Mouse (Mus musculus): ENCODE data around the gene H2-M10.2.
A peak's percentile ranks its signal among the peaks of the same experiment; 100 is the strongest.

The H2-M10.2 gene

GRCm38 (mm10) chr17:36286390-36286789 is at the start of gene H2-M10.2:
Gene H2-M10.2 (minus strand): TSS chr17:36286490.
- no peak for DNase-seq (ENCODE audit: low spot score in 2 of 2)

- no peak for DNase-seq (ENCODE audit: low spot score in 2 of 2)
These were observed 39.8 kb upstream of the H2-M10.2 start, which contains the start of gene H2-M10.1 for GRCm38 (mm10) chr17:36326055-36326454. Gene H2-M10.1 (minus strand): TSS chr17:36326155.

- no peak for DNase-seq (ENCODE audit: low spot score in 2 of 2)
These were observed 29.5 kb upstream of the H2-M10.2 start for GRCm38 (mm10) chr17:36315689-36316253.

- peak; percentile 64 to 67 for DNase-seq (ENCODE audit: low spot score in 2 of 2)
These were observed 28.9 kb upstream of the H2-M10.2 start for GRCm38 (mm10) chr17:36315041-36315688.

GRCm38 (mm10) chr17:36314511-36314910 is 28.2 kb upstream of the H2-M10.2 start:
- no peak for DNase-seq (ENCODE audit: low spot score in 2 of 2)

- no peak for DNase-seq (ENCODE audit: low spot score in 2 of 2)
These were observed 23.0 kb upstream of the H2-M10.2 start for GRCm38 (mm10) chr17:36309293-36309692.

- DNase-seq (ENCODE audit: low spot score in 2 of 2) = peak; percentile 51 to 66
These were observed 22.6 kb upstream of the H2-M10.2 start for GRCm38 (mm10) chr17:36308855-36309254.

- DNase-seq (ENCODE audit: low spot score in 2 of 2) = no peak
These were observed 4.6 kb downstream of the H2-M10.2 start for GRCm38 (mm10) chr17:36281521-36282245.

GRCm38 (mm10) chr17:36274776-36275175 is 11.5 kb downstream of the H2-M10.2 start:
- no peak for DNase-seq (ENCODE audit: low spot score in 2 of 2)

- DNase-seq (ENCODE audit: low spot score in 2 of 2) = no peak
These were observed 12.5 kb downstream of the H2-M10.2 start for GRCm38 (mm10) chr17:36273796-36274195.

GRCm38 (mm10) chr17:36272643-36273366 is 13.5 kb downstream of the H2-M10.2 start:
- no peak for DNase-seq (ENCODE audit: low spot score in 2 of 2)

- peak; percentile 64 to 85 for DNase-seq (ENCODE audit: low spot score in 2 of 2)
These were observed 14.6 kb downstream of the H2-M10.2 start, which contains the start of gene Trim39 for GRCm38 (mm10) chr17:36271586-36272256. Gene Trim39 (minus strand): TSS chr17:36272247.

GRCm38 (mm10) chr17:36270956-36271585 is 15.2 kb downstream of the H2-M10.2 start:
- DNase-seq (ENCODE audit: low spot score in 2 of 2) = peak; percentile 84 to 88

GRCm38 (mm10) chr17:36265834-36266233 is 20.5 kb downstream of the H2-M10.2 start:
- DNase-seq (ENCODE audit: low spot score in 2 of 2) = no peak

- no peak for DNase-seq (ENCODE audit: low spot score in 2 of 2)
These were observed 21.9 kb downstream of the H2-M10.2 start for GRCm38 (mm10) chr17:36264273-36264925.

- no peak for DNase-seq (ENCODE audit: low spot score in 2 of 2)
These were observed 24.7 kb downstream of the H2-M10.2 start for GRCm38 (mm10) chr17:36261511-36262166.

- DNase-seq (ENCODE audit: low spot score in 2 of 2) = no peak
These were observed 28.3 kb downstream of the H2-M10.2 start, which contains the start of gene Rpp21 for GRCm38 (mm10) chr17:36257969-36258368. Gene Rpp21 (minus strand): TSS chr17:36258069.

GRCm38 (mm10) chr17:36257241-36257947 is 28.9 kb downstream of the H2-M10.2 start:
- peak; percentile 72 to 81 for DNase-seq (ENCODE audit: low spot score in 2 of 2)

- no peak for DNase-seq (ENCODE audit: low spot score in 2 of 2)
These were observed 33.1 kb downstream of the H2-M10.2 start for GRCm38 (mm10) chr17:36253087-36253600.
